Mouse (Mus musculus) CH12.LX (cell line): ENCODE results near the gene Tbc1d23. TPM values are rescaled to one million over a fixed set of nuclear protein-coding genes. Genes with fewer than 3 reads are reported as not detected.

Experiments
- DNase-seq: peaks from one replicate; pipeline ENCODE4 v3.0.0-alpha.2; 2013; ENCODE audit errors: extremely low read depth
- H3K27ac ChIP-seq: 2 replicates; pipeline ENCODE4 v1.5.1; 2012; ENCODE audit warnings: low read depth, mild to moderate bottlenecking, control low read depth, moderate library complexity; ENCODE audit not compliant: insufficient read depth
- H3K27me3 ChIP-seq: replicated peaks from 2 replicates; pipeline ENCODE3; 2012; ENCODE audit warnings: inconsistent platforms
- H3K36me3 ChIP-seq, 2 experiments: replicated peaks in 1 of 2; 2 replicates each; pipeline versions ENCODE3 to v1.6.1; 2012; ENCODE audit warnings: inconsistent platforms in 1 of 2, low read length in 1 of 2, mild to moderate bottlenecking in 1 of 2, mixed read lengths in 1 of 2, moderate library complexity in 1 of 2; ENCODE audit not compliant: control insufficient read depth in 1 of 2, insufficient read depth in 1 of 2
- H3K4me1 ChIP-seq, 2 experiments: 2 replicates each; pipeline ENCODE4 v1.6.1; 2012; ENCODE audit warnings: inconsistent platforms in 1 of 2, moderate library complexity in 1 of 2; ENCODE audit not compliant: insufficient read depth in 2 of 2, control insufficient read depth in 1 of 2
- H3K4me2 ChIP-seq: 2 replicates; pipeline ENCODE4 v1.6.1; 2012; ENCODE audit warnings: low read depth, mild to moderate bottlenecking, control low read depth; ENCODE audit not compliant: poor library complexity, insufficient read depth, severe bottlenecking
- H3K4me3 ChIP-seq, 3 experiments: fragments of 150-350 bp in 1 of 3; sonication (generic) in 1 of 3; replicated peaks in 1 of 3; 2 replicates each; pipeline versions ENCODE3 to v1.5.1; 2011 to 2012; ENCODE audit warnings: low read depth in 2 of 3, low read length in 2 of 3, mild to moderate bottlenecking in 2 of 3, moderate library complexity in 2 of 3, control low read depth in 1 of 3, improper control_type of control experiment in 1 of 3, inconsistent platforms in 1 of 3, mixed read lengths in 1 of 3; ENCODE audit not compliant: poor library complexity in 1 of 3
- H3K79me2 ChIP-seq: replicated peaks from 2 replicates; pipeline ENCODE4 v1.6.1; 2012; ENCODE audit warnings: mild to moderate bottlenecking, moderate library complexity; ENCODE audit not compliant: control insufficient read depth, poor library complexity, insufficient read depth, severe bottlenecking; ENCODE audit errors: extremely low read depth
- H3K9ac ChIP-seq: 2 replicates; pipeline ENCODE4 v1.6.1; 2012; ENCODE audit warnings: low read depth, mild to moderate bottlenecking, control low read depth, moderate library complexity; ENCODE audit not compliant: insufficient read depth
- H3K9me3 ChIP-seq: replicated peaks from 2 replicates; pipeline ENCODE3; 2012; ENCODE audit warnings: low read length, inconsistent platforms, mixed read lengths
- BHLHE40 ChIP-seq: IDR thresholded peaks from 2 replicates; pipeline ENCODE4 v1.6.1; 2011; ENCODE audit warnings: mild to moderate bottlenecking, low read depth, low read length, improper control_type of control experiment
- CHD1 ChIP-seq: IDR thresholded peaks from 2 replicates; pipeline ENCODE4 v1.6.1; 2012; ENCODE audit warnings: low read depth, low read length, improper control_type of control experiment, inconsistent platforms
- CHD2 ChIP-seq: IDR thresholded peaks from 2 replicates; pipeline ENCODE4 v1.6.1; 2011; ENCODE audit warnings: low read length, improper control_type of control experiment
- CTCF ChIP-seq, 2 experiments: IDR thresholded peaks in 1 of 2; conservative IDR thresholded peaks in 1 of 2; 2 replicates each; pipeline ENCODE4 v1.5.1; 2011 to 2012; ENCODE audit warnings: low read depth in 2 of 2, low read length in 2 of 2, improper control_type of control experiment in 1 of 2, inconsistent platforms in 1 of 2, mild to moderate bottlenecking in 1 of 2, moderate library complexity in 1 of 2
- E2F4 ChIP-seq: IDR thresholded peaks from 2 replicates; pipeline ENCODE4 v1.6.1; 2011; ENCODE audit warnings: low read depth, low read length, improper control_type of control experiment; ENCODE audit not compliant: insufficient replicate concordance
- ELF1 ChIP-seq: IDR thresholded peaks from 2 replicates; pipeline ENCODE4 v1.6.1; 2014; ENCODE audit warnings: low read depth, mild to moderate bottlenecking, inconsistent platforms, low read length, improper control_type of control experiment
- EP300 ChIP-seq: IDR thresholded peaks from 2 replicates; pipeline ENCODE4 v1.6.1; 2011; ENCODE audit warnings: low read length, improper control_type of control experiment
- ETS1 ChIP-seq: conservative IDR thresholded peaks from 2 replicates; pipeline ENCODE4 v1.6.1; 2012; ENCODE audit warnings: low read depth, mild to moderate bottlenecking, inconsistent platforms, low read length, improper control_type of control experiment, moderate library complexity
- GABPA ChIP-seq: IDR thresholded peaks from 2 replicates; pipeline ENCODE4 v1.6.1; 2012; ENCODE audit warnings: low read depth, low read length, improper control_type of control experiment, inconsistent platforms; ENCODE audit not compliant: insufficient replicate concordance
- IRF4 ChIP-seq: IDR thresholded peaks from 2 replicates; pipeline ENCODE4 v1.6.1; 2014; ENCODE audit warnings: low read depth, mild to moderate bottlenecking, inconsistent platforms, low read length, improper control_type of control experiment
- JUN ChIP-seq: IDR thresholded peaks from 2 replicates; pipeline ENCODE4 v1.6.1; 2011; ENCODE audit warnings: low read depth, mild to moderate bottlenecking, low read length, improper control_type of control experiment, moderate library complexity; ENCODE audit not compliant: insufficient read depth
- JUND ChIP-seq: conservative IDR thresholded peaks from 2 replicates; pipeline ENCODE4 v1.6.1; 2011; ENCODE audit warnings: low read depth, low read length, improper control_type of control experiment
- KAT2A ChIP-seq: IDR thresholded peaks from 2 replicates; pipeline ENCODE4 v1.6.1; 2012; ENCODE audit warnings: low read length, improper control_type of control experiment, inconsistent platforms; ENCODE audit not compliant: insufficient replicate concordance
- MAFK ChIP-seq: IDR thresholded peaks from 2 replicates; pipeline ENCODE4 v1.6.1; 2011; ENCODE audit warnings: low read length, improper control_type of control experiment; ENCODE audit not compliant: insufficient replicate concordance
- MAZ ChIP-seq: IDR thresholded peaks from 2 replicates; pipeline ENCODE4 v1.6.1; 2012; ENCODE audit warnings: low read depth, mild to moderate bottlenecking, inconsistent platforms, low read length, improper control_type of control experiment, moderate library complexity
- MXI1 ChIP-seq: IDR thresholded peaks from 2 replicates; pipeline ENCODE4 v1.6.1; 2011; ENCODE audit warnings: mild to moderate bottlenecking, low read depth, low read length, improper control_type of control experiment
- NELFE ChIP-seq: IDR thresholded peaks from 2 replicates; pipeline ENCODE4 v1.6.1; 2011; ENCODE audit warnings: low read depth, low read length, improper control_type of control experiment
- NRF1 ChIP-seq: IDR thresholded peaks from 2 replicates; pipeline ENCODE4 v1.6.1; 2014; ENCODE audit warnings: low read depth, mild to moderate bottlenecking, inconsistent platforms, low read length, improper control_type of control experiment, moderate library complexity
- PAX5 ChIP-seq: IDR thresholded peaks from 2 replicates; pipeline ENCODE4 v1.6.1; 2012; ENCODE audit warnings: low read length, inconsistent platforms, mixed read lengths
- POLR2A ChIP-seq: IDR thresholded peaks from 2 replicates; pipeline ENCODE4 v1.6.1; 2011; ENCODE audit warnings: low read depth, mild to moderate bottlenecking, improper control_type of control experiment, low read length
- POLR2AphosphoS2 ChIP-seq: IDR thresholded peaks from 2 replicates; pipeline ENCODE4 v1.6.1; 2011; ENCODE audit warnings: low read depth, low read length, improper control_type of control experiment
- RAD21 ChIP-seq: IDR thresholded peaks from 2 replicates; pipeline ENCODE4 v1.6.1; 2011; ENCODE audit warnings: low read depth, mild to moderate bottlenecking, low read length, improper control_type of control experiment, moderate library complexity
- SIN3A ChIP-seq: IDR thresholded peaks from 2 replicates; pipeline ENCODE4 v1.6.1; 2012; ENCODE audit warnings: low read length, improper control_type of control experiment, inconsistent platforms
- SMC3 ChIP-seq: IDR thresholded peaks from 2 replicates; pipeline ENCODE4 v1.6.1; 2011; ENCODE audit warnings: low read depth, low read length, improper control_type of control experiment
- TBP ChIP-seq: conservative IDR thresholded peaks from 2 replicates; pipeline ENCODE4 v1.6.1; 2011; ENCODE audit warnings: low read depth, low read length, improper control_type of control experiment
- TCF12 ChIP-seq: IDR thresholded peaks from 2 replicates; pipeline ENCODE4 v1.6.1; 2014; ENCODE audit warnings: low read depth, mild to moderate bottlenecking, inconsistent platforms, low read length, improper control_type of control experiment
- UBTF ChIP-seq: IDR thresholded peaks from 2 replicates; pipeline ENCODE4 v1.6.1; 2012; ENCODE audit warnings: low read depth, mild to moderate bottlenecking, inconsistent platforms, low read length, improper control_type of control experiment, moderate library complexity
- USF1 ChIP-seq: IDR thresholded peaks from 2 replicates; pipeline ENCODE4 v1.6.1; 2014; ENCODE audit warnings: low read depth, mild to moderate bottlenecking, inconsistent platforms, low read length, improper control_type of control experiment
- ZC3H11A ChIP-seq: IDR thresholded peaks from 2 replicates; pipeline ENCODE4 v1.6.1; 2012; ENCODE audit warnings: low read depth, mild to moderate bottlenecking, inconsistent platforms, low read length, improper control_type of control experiment
- ZKSCAN1 ChIP-seq: IDR thresholded peaks from 2 replicates; pipeline ENCODE4 v1.6.1; 2012; ENCODE audit warnings: low read depth, inconsistent platforms, low read length, improper control_type of control experiment, borderline replicate concordance
- ZMIZ1 ChIP-seq: IDR thresholded peaks from 2 replicates; pipeline ENCODE4 v1.6.1; 2012; ENCODE audit warnings: low read depth, mild to moderate bottlenecking, inconsistent platforms, low read length, improper control_type of control experiment
- ZNF384 ChIP-seq: IDR thresholded peaks from 2 replicates; pipeline ENCODE4 v1.6.1; 2012; ENCODE audit warnings: low read depth, low read length, improper control_type of control experiment, inconsistent platforms
- dilution Hi-C: fragments of 300-500 bp; cut with MboI; formaldehyde crosslinking; loops from 2 replicates; pipeline ENCODE4 v1.14.3; 2020; ENCODE audit warnings: low sequenced_read_pairs; ENCODE audit not compliant: extremely low pct_unique_long_range_greater_than_20kb, extremely low pct_ligation_motif_present
- in situ Hi-C: fragments of 300-500 bp; cut with MboI; formaldehyde crosslinking; loops from 3 replicates; pipeline ENCODE4 v1.14.3; 2019; ENCODE audit warnings: low sequenced_read_pairs, low pct_ligation_motif_present, low pct_unique_long_range_greater_than_20kb, mixed read lengths
- polyA plus RNA-seq: library from polyadenylated mRNA; unstranded; fragments of >175 nt; gene quantifications from 2 replicates; pipeline ENCODE4 v1.2.1, GENCODE M21; 2012; ENCODE audit warnings: low read depth; ENCODE audit not compliant: insufficient read length
- total RNA-seq, 2 experiments: library from RNA; depleted of rRNA; stranded (reverse); fragments of 300-350 nt in 1 of 2; fragments of >200 nt in 1 of 2; gene quantifications; 2 replicates each; pipeline ENCODE4 v1.2.3; 2012 to 2014

The Tbc1d23 gene
- total and polyA plus RNA-seq, 3 experiments = 21.2 to 38.8 (median 31.5) TPM

DNA sequence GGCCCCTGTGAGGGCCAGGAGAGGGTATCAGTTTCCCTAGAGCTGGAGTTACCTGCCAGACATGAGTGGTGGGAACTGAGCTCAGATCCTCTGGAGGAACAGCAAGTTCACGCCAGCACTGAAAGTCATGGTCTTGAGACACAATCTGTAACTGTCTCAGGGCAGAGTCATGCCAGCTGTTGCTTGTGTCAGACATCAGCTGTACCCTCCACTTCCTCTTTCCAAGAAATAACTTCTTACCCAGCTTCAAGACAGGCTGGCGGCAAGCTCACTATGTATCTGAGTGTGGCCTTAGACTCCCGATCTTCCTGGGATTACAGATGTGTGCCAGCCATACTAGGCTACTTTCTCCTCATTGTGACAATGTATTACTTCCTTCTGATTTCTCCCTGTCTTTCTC, 15.3 kb upstream of the Tbc1d23 start (continued):
- TF ChIP-seq ETS1 (peak; percentile 99), SIN3A (peak; percentile 98), JUN (no peak), UBTF (no peak), EP300 (peak; percentile 81), NRF1 (no peak), CHD1 (no peak), E2F4 (no peak), ZNF384 (no peak)

DNA sequence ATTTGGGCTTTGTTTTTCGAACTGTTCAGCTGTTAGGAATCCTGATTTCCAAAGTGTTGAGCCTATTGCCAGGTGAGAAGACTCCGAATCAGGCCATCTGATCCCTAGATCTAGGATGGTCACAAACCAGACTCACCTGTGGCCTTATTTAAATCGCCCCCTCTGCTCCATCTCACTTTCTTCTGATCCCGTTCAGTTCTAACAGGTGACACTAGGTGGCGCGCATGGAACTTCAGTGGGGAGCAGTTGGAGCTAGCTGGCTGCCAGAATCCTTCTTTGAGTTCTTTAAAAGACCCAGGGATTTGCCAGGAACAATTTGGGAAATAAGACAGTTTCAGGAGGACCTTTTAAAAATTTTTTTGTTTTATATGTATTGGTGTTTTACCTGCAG, 12.5 kb upstream of the Tbc1d23 start:
- in situ Hi-C loops (loop anchor here (10.0 kb wide), 1 partner anchor 301 kb away; no protein-coding TSS in a partner anchor), dilution Hi-C loops (loop anchor here (25.0 kb wide), 1 partner anchor 368 kb away; the partner anchor contains the start of gene Cmss1)
- peak; percentile 78 for DNase-seq
- no peak for TF ChIP-seq POLR2AphosphoS2
- TF ChIP-seq MAZ = no peak
- TF ChIP-seq MAFK = no peak
- TF ChIP-seq BHLHE40 = no peak
- TF ChIP-seq ZC3H11A = peak; percentile 93
- TF ChIP-seq RAD21 = peak; percentile 99
- TF ChIP-seq NELFE = no peak
- TF ChIP-seq GABPA = no peak
- TF ChIP-seq SIN3A = no peak
- no peak for TF ChIP-seq POLR2A
- TF ChIP-seq MXI1 = no peak; the same call in 1 of the 2 replicates
- TF ChIP-seq TCF12 = 0 out of 2 replicates have a peak, but pooled peaks have one; percentile 11
- TF ChIP-seq PAX5 = no peak
- peak; percentile 36; the same call in 1 of the 2 replicates for TF ChIP-seq IRF4
- TF ChIP-seq TBP = no peak
- TF ChIP-seq SMC3 = peak; percentile 99
- TF ChIP-seq CHD2 = no peak
- no peak for TF ChIP-seq ZMIZ1
- no peak for TF ChIP-seq USF1
- no peak for TF ChIP-seq ELF1
- TF ChIP-seq KAT2A = no peak
- peak; percentile 74 to 98 for TF ChIP-seq CTCF (conservative IDR thresholded peaks at IDR 0.05 in 1 of 2, IDR thresholded peaks at IDR 0.05 in 1 of 2; ENCODE audit: low read depth in 2 of 2, low read length in 2 of 2)
- TF ChIP-seq JUND = no peak
- TF ChIP-seq ZKSCAN1 = no peak
- 0 out of 2 replicates have a peak, but pooled peaks have one; percentile 18 for TF ChIP-seq ZNF384
- Histone ChIP-seq H3K4me2 (peak overlapping the region; percentile 60), H3K4me3 (no peak overlapping the region), H3K4me1 (peaks cover 5 to 18% of the 10 kb centered on the region in 2 experiments; a peak in 3 of 4 replicates), H3K9me3 (no peaks in the 10 kb centered on the region), H3K79me2 (no peaks in the 10 kb centered on the region), H3K27ac (no peak overlapping the region), H3K27me3 (peaks cover 2% of the 10 kb centered on the region), H3K9ac (no peak overlapping the region), H3K36me3 (no peaks in the 10 kb centered on the region)
